Mouse (Mus musculus): ENCODE results near the gene Ehd1. TPM values are rescaled to one million over a fixed set of nuclear protein-coding genes. Genes with fewer than 3 reads are reported as not detected.
"Not testable (repeated sequence)": the region's sequence is repeated elsewhere in the genome, so short reads cannot be mapped to it uniquely, and the experiment has no call there.

Gene Ehd1
- total RNA-seq, 2 experiments from 2014 or later: 101 to 107 TPM

DNA sequence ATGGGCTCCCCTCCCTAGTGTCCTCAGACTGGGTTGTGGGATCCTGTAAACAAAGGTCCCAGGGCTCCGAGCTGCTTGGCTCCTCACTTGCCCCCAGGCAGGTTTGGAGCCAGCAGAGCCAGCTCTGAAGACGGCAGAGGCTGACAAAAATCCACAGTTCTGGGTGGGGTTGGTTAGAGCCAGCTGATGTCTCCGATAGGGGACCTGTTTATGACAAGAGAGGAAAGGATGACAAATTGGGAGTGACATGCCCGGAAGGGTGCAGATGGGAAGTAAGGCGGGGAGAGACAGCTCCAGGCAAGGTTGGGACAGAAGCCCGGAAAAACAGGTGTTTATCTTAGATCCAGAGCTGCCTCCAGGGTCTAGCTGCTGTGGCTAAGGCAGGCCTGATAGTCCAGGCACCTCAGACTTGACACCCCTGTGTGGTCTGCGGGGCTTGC is 23.9 kb downstream of the Ehd1 start:
- DNase-seq: peak; percentile 75 to 89

GRCm38 (mm10) chr19:6302114-6302513 is 25.6 kb downstream of the Ehd1 start:
- DNase-seq: no peak

- peak; percentile 72 to 92 for DNase-seq
Measured at GRCm38 (mm10) chr19:6302522-6302921, 26.0 kb downstream of the Ehd1 start.

GRCm38 (mm10) chr19:6303831-6304230 is 27.3 kb downstream of the Ehd1 start:
- DNase-seq: no peak

- peak; percentile 94 to 97 for DNase-seq
Measured at GRCm38 (mm10) chr19:6304787-6305516, 28.4 kb downstream of the Ehd1 start.

GRCm38 (mm10) chr19:6305517-6306115 is 29.1 kb downstream of the Ehd1 start:
- no peak for DNase-seq

- peak; percentile 90 to 92 for DNase-seq
Measured at GRCm38 (mm10) chr19:6306137-6306551, 29.6 kb downstream of the Ehd1 start, which contains the start of gene Cdc42bpg. Cdc42bpg (plus strand) TSS chr19:6306456.

DNA sequence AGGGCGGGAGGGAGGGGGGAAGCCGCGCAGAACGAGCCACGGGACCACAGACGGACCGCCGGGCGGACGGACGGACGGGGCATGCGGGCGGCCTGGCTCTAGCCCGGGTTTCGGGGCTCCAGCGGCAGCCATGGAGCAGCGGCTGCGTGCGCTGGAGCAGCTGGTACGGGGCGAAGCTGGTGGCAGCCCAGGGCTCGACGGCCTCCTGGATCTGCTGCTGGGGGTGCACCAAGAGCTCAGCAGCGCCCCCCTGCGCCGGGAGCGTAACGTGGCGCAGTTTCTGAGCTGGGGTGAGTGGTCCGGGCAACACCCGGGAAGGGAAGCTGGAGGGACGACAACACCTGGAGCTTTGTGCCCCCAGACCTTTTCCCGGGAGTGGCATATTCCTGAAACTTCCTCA is 30.1 kb downstream of the Ehd1 start:
- DNase-seq: peak; percentile 76 to 82

- DNase-seq: no peak
Measured at GRCm38 (mm10) chr19:6307733-6308531, 31.4 kb downstream of the Ehd1 start.

GRCm38 (mm10) chr19:6310181-6310580 is 33.7 kb downstream of the Ehd1 start:
- no peak for DNase-seq

DNA sequence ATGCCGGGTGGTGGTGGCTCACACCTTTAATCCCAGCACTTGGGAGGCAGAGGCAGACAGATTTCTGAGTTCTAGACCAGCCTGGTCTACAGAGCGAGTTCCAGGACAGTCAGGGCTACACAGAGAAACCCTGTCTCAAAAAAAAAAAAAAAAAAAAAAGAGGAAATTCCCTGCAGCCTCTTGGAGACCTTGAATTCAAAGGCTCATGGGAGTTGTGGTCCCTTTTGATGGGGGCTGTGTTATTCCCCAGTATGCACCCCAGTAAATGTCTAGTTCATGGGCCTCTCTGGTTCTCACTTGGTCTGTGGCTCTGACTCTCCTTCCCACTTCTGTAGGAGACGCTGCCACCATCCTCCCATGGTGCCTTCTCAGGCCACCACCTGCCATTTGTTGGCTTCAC is 35.3 kb downstream of the Ehd1 start:
- DNase-seq: not testable (repeated sequence)

GRCm38 (mm10) chr19:6313796-6314195 is 37.3 kb downstream of the Ehd1 start:
- no peak for DNase-seq

DNA sequence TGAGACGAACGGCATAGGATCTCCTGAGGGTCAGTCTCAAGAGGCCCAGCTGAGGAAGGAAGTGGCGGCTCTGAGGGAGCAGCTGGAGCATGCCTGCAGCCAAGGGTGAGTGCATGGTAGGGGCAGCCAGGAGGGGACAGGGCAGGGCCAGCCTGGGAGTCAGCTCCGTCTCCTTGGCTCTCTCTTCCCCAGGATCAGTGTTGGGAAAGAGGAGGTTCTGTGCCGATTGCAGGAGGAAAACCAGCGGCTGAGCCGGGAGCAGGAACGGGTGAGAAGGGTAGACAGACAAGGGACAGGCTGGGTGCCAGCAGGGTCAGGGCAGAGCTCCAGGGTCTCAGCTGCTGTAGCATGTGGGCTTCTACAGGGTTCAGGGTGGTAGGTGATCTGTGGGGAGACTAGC is 38.0 kb downstream of the Ehd1 start:
- peak in 1 of 2 experiments; percentile 16 for DNase-seq

DNA sequence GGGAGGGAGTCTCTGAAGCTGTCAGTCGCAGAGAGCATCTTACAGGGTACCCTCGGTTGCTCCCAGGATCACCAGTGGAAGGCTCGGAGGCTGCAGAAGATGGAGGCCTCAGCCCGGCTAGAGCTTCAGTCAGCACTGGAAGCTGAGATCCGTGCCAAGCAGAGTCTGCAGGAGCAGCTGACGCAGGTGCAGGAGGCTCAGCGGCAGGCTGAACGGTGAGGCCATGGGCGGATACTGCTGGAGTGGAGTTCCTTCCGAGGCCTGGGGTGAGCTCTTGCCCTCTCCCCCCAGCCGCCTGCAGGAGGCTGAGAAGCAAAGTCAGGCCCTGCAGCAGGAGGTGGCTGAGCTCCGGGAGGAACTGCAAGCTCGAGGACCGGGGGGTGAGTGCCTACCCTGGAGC is 39.0 kb downstream of the Ehd1 start:
- DNase-seq: no peak

DNA sequence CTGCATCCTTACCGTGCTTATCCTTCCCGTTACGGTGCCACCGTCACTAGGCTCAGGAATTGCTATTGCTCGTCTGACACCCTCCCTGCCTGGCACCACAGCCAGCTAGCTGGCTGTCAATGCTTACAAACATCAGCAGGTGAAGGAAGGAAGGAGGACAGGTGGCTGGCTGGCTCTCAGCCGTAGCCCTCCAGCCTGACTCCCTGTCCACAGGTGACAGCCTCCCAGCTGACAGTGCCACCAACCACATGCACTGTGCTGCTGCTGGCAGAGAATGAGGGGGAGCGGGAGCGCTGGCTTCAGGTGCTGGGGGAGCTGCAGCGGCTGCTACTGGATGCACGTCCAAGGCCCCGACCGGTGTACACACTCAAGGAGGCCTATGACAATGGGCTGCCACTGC is 41.6 kb downstream of the Ehd1 start:
- DNase-seq: no peak

DNA sequence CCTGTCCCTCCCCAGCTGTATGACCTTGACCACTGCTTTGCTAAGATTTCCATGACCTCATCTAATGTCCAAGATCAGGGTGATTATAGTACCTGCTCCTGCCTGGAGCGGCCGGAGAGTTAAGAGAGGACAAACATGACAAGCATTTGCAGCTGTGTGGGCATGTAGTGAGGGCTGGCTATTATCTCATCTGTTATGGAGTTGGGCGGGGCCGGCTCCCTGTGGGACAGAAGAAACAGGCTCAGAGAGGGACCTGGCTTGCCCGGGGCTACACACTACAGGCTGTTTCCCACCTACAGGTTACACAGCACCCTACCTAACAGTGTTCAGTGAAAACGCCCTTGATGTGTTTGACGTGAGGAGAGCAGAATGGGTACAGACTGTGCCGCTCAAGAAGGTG is 44.8 kb downstream of the Ehd1 start:
- no peak for DNase-seq

GRCm38 (mm10) chr19:6321786-6322621 is 45.5 kb downstream of the Ehd1 start:
- peak in 1 of 2 experiments; percentile 64 for DNase-seq

GRCm38 (mm10) chr19:6324751-6325150 is 48.2 kb downstream of the Ehd1 start:
- DNase-seq: no peak

DNA sequence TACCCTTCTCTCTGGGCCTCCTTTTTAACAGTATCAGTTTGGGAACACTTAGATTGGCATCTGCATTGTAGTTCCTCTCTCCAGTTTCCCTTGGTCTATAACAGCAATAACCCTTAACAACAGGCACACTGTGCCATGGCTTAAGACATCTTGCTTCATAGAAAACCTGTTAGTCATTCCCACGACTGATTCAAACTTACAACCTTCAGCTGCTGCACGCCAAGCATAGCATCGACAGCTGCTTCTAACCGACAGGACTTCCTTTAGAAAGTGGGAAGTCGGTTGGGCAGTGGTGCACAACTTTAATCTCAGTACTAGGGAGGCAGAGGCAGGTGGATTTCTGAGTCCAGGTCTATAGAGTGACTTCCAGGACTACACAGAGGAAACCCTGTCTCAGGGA is 54.7 kb downstream of the Ehd1 start:
- no peak for DNase-seq

DNA sequence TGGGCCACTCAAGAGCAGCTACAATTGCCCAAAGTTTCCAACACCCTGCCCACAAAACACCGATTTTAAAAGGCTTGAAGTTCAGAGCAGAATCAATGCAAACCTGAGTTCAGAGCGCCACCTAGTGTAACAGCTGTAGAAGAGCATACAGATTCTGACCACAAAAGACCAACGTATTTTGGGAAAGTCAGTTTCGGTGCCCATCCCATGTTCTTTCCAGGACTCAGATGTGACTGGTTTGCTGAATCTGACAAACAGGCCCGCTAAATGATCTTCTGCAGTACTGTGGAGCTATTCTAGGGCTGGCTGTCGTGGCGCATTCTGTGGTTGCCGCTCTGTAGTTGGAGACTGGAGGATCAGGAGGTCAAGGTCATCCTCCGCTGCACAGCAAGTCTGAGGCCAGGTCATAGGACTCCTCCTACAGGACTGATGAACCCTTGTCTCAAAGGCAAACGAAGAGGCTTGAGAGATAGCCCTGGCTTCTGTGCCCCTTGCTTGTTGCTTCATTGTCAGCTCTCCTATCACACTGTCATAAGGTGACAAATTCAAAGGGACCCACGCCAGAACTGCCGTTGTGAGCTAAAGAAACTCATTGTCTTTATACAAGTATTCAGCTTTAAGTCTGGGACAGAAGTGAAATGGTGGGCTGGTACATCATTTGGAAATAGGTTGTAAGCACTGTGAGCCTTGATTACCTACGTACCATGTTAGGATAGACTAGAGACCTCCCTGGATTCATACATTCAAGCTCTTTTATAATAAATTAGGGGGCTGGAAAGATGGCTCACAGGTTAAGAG is 55.4 kb downstream of the Ehd1 start:
- peak; percentile 71 to 83 for DNase-seq

Measured in heart, adult 18-20 months (tissue).